Mouse (Mus musculus): Measurements from ENCODE around the gene Cyp11a1. TPM values are rescaled to one million over a fixed set of nuclear protein-coding genes. Genes with fewer than 3 reads are reported as not detected.

Cyp11a1 gene
- polyA plus RNA-seq, 1 experiment from 2014 or later = 5.4 TPM

DNA sequence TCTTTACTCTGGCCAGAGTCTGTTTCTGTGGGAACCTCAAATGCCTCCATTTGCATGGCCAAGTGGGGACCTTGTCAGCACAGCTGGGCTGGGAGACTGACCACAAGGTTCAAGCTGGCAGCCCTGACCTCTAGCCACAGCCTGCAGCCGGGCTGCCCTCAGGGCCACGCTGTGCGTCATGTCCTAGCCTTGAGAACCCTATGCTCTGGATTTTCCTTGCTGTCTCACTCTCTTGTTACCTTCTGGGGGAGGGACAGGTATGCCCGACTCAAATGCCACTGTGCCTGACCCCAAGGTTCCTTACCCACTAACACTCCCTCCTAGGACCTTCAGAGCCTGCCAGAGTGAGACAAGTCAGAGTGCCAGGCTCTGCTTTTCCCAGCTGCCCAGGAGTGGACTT is 30.8 kb downstream of the Cyp11a1 start:
- Histone ChIP-seq H3K27me3 (replicated peaks) (0 out of 2 replicates have a peak, but pooled peaks cover 12% of the 10 kb centered on the region), H3K27ac (no peak overlapping the region), H3K4me2 (no peak overlapping the region), H3K36me3 (no peaks in the 10 kb centered on the region), H3K4me3 (replicated peaks) (no peak overlapping the region), H3K9ac (no peak overlapping the region), H3K9me3 (no peaks in the 10 kb centered on the region), H3K4me1 (0 out of 2 replicates have a peak, but pooled peaks cover 4% of the 10 kb centered on the region)
- WGBS = 75% methylated on average over 4 of the region's 4 CpGs
- ATAC-seq (ENCODE audit: insufficient read depth, low FRiP score, low read depth) = no peak

DNA sequence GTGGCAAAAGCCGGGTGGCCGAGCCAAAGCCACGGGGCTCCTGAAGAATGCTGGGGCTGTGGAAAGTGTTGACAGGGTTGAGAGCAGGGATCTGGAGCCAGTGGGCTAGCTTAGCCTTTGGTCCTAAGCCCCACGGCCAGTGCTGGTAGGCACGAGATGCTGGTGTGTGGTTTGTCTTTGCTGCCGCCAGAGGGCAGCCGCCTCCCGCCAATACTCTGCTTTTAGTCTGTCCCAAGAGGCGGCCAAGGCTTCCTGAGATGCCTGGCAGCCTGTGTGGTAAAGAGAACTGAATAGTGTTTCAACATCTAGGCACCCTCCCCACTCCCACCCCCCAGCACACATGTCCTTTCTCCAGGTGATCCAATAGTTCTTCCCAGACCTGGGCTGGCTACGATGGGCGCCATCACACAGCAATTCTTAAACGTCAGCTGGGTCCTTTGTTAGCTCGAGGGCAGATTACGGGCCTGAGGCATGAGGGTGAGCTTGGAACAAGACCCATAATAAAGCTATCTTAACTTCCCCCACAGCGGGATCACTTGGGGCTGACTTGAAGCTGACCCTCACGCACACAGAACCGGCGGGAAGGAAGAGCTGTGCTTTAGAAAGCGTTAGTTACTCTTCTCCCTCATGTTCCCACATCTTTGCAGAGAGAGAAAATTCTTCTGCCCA is 32.4 kb downstream of the Cyp11a1 start:
- Histone ChIP-seq H3K4me2 (no peak overlapping the region), H3K27me3 (replicated peaks) (0 out of 2 replicates have a peak, but pooled peaks cover 12% of the 10 kb centered on the region), H3K9me3 (no peaks in the 10 kb centered on the region), H3K4me3 (replicated peaks) (no peak overlapping the region), H3K36me3 (no peaks in the 10 kb centered on the region), H3K4me1 (0 out of 2 replicates have a peak, but pooled peaks cover 8% of the 10 kb centered on the region), H3K9ac (no peak overlapping the region), H3K27ac (no peak overlapping the region)
- WGBS = 33% methylated on average over 19 of the region's 19 CpGs
- ATAC-seq (ENCODE audit: insufficient read depth, low FRiP score, low read depth) = peak; percentile 70

DNA sequence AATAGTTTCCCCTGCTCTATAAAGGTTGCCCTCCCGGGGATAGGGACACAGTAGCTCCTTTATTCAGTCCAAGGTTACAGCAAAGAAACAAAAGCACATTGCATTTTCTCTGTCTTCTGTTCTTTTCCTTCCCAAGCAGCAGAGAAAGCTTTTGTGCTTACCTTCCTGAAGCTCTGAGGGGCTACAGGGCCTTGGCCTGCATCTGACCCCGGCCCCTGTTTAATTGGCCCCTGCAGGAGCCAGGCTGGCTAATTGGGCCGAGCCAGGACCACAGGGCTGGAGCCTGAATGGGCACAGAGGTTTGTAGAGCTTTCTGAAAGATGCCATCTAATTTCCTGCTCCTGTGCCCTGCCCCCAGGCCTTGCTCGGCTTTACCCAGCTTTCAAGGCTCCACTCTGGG is 34.8 kb downstream of the Cyp11a1 start:
- H3K27me3 ChIP-seq (replicated peaks) = 0 out of 2 replicates have a peak, but pooled peaks cover 12% of the 10 kb centered on the region
- 53% methylated on average over 4 of the region's 4 CpGs for WGBS
- no peak overlapping the region for H3K4me3 ChIP-seq (replicated peaks)
- H3K9ac ChIP-seq = no peak overlapping the region
- 0 out of 2 replicates have a peak, but pooled peaks cover 8% of the 10 kb centered on the region for H3K4me1 ChIP-seq
- no peaks in the 10 kb centered on the region for H3K9me3 ChIP-seq
- no peak overlapping the region for H3K4me2 ChIP-seq
- H3K36me3 ChIP-seq = no peaks in the 10 kb centered on the region
- H3K27ac ChIP-seq = no peak overlapping the region
- no peak for ATAC-seq (ENCODE audit: insufficient read depth, low FRiP score, low read depth)

DNA sequence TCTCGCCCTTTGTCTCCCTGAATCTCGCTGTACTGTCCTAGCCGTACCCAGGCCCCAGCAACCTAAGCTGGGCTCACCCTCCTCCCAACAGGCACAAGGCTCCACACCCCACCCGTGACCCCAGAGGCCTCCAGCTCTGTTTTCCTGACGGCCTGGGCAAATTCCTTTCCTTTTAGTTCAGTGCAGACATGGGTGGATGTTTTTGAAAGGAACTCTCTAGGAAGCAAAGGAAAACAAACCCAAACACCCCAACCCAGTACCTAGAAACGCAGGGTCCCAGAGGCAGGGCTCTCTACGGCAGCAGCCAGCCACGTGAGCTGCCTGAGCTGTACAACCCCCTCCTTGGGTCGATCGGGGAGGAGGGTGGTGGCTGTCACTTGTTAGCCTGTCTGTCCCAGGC is 36.2 kb downstream of the Cyp11a1 start:
- no peaks in the 10 kb centered on the region for H3K9me3 ChIP-seq
- H3K9ac ChIP-seq = no peak overlapping the region
- H3K4me1 ChIP-seq = 0 out of 2 replicates have a peak, but pooled peaks cover 8% of the 10 kb centered on the region
- H3K36me3 ChIP-seq = no peaks in the 10 kb centered on the region
- H3K27ac ChIP-seq = no peak overlapping the region
- no peak overlapping the region for H3K4me2 ChIP-seq
- H3K27me3 ChIP-seq (replicated peaks) = 0 out of 2 replicates have a peak, but pooled peaks cover 5% of the 10 kb centered on the region
- H3K4me3 ChIP-seq (replicated peaks) = no peak overlapping the region
- whole genome bisulfite sequencing = 39% methylated on average over 10 of the region's 10 CpGs
- no peak for ATAC-seq (ENCODE audit: insufficient read depth, low FRiP score, low read depth)

DNA sequence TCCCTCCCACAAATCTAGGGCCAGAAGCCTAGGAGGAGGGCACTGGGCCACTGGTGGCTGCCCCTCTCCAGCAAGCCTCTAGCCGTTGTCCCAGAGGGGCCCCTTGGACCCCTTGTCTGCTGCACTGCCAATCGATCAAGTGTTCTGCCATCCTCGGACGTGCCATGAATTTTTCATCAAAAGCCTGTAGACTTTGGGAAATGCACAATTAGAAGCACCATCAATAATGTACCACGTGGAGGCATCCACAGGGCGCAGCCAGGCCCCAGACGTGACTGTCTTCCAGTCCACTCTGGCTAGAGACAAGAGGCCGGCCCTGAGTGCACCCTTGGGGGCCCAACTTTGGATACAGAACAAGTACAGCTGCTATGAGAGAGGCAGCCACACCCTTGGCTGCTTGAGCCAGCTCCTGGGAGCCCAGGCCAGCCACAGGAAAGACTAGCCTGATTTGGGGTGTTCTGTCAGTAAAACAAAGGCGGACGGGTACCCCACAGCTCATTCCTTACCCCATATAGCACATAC is 37.3 kb downstream of the Cyp11a1 start:
- no peaks in the 10 kb centered on the region for H3K36me3 ChIP-seq
- WGBS = 79% methylated on average over 10 of the region's 10 CpGs

DNA sequence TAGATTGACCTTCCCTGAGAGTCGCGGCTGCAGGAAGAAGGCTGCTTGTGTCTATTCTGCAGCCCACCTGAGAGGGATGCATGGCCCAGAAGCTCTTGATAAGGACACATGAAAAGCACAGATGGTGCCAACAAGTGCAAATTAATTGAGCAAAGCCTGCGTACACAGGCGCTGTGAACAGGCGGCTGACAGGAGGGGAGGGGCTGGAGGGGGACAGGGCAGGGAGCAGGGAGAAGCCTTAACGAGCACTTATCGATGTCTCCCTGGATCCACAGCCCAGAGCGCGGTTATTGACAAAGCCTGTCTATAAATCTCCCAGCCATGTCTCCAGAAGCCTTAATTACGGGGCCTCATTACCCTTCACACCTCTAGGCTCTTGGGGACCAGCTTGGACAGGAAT is 38.6 kb downstream of the Cyp11a1 start:
- Histone ChIP-seq H3K36me3 (no peaks in the 10 kb centered on the region), H3K4me2 (no peak overlapping the region), H3K27me3 (replicated peaks) (no peaks in the 10 kb centered on the region), H3K4me3 (replicated peaks) (no peak overlapping the region), H3K9me3 (no peaks in the 10 kb centered on the region), H3K27ac (no peak overlapping the region), H3K4me1 (0 out of 2 replicates have a peak, but pooled peaks cover 8% of the 10 kb centered on the region), H3K9ac (no peak overlapping the region)
- no peak for ATAC-seq (ENCODE audit: insufficient read depth, low FRiP score, low read depth)
- WGBS = 31% methylated on average over 10 of the region's 10 CpGs

More for the DNA sequence above, 37.3 kb downstream of the Cyp11a1 start:
- Histone ChIP-seq H3K4me1 (0 out of 2 replicates have a peak, but pooled peaks cover 8% of the 10 kb centered on the region), H3K4me3 (replicated peaks) (no peak overlapping the region), H3K9ac (no peak overlapping the region), H3K27ac (no peak overlapping the region), H3K27me3 (replicated peaks) (no peaks in the 10 kb centered on the region), H3K4me2 (no peak overlapping the region), H3K9me3 (no peaks in the 10 kb centered on the region)
- no peak for ATAC-seq (ENCODE audit: insufficient read depth, low FRiP score, low read depth)

DNA sequence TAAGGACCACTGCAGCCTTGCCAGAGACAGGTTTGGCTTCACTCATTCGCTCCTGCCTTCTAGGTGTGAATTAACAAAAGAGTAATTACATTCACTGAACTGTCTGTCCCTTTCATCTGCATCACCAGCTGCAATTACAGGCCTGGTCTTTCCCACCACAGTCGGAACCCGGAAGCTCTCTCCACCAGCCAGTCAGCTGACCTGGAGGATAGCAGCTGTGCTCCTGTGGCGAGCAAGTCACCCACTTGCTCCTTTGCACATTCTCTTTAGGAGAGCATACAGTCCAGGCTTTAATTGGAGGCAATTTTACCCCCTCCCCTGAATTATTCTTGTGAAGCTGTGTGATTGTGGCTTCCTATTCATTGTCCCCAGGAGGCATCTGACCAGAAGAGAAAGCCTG is 39.4 kb downstream of the Cyp11a1 start:
- 31% methylated on average over 4 of the region's 4 CpGs for WGBS
- ATAC-seq (ENCODE audit: insufficient read depth, low FRiP score, low read depth) = no peak
- Histone ChIP-seq H3K9ac (no peak overlapping the region), H3K4me2 (no peak overlapping the region), H3K4me3 (replicated peaks) (no peak overlapping the region), H3K36me3 (no peaks in the 10 kb centered on the region), H3K4me1 (0 out of 2 replicates have a peak, but pooled peaks cover 8% of the 10 kb centered on the region), H3K9me3 (no peaks in the 10 kb centered on the region), H3K27ac (no peak overlapping the region), H3K27me3 (replicated peaks) (0 out of 2 replicates have a peak, but pooled peaks cover 3% of the 10 kb centered on the region)

DNA sequence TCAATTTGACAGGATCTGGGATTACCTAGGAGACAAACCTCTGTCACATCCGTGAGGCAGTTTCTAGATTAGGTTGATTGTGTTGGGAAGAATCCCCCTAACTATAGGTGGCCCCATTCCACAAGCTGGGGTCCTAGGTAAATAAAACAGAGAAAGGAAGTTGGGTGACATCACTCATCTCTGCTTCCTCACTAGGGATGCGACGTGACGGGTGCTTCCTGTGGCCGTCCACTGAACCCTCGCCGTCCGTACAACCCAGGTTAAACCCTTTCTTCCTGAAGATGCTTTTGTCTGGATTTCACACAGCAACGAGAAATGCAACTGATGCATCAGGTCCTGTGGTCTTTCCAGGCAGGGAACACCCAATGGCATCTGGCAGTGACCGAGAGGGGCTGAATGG is 40.9 kb downstream of the Cyp11a1 start:
- Histone ChIP-seq H3K36me3 (no peaks in the 10 kb centered on the region), H3K4me2 (no peak overlapping the region), H3K27me3 (replicated peaks) (0 out of 2 replicates have a peak, but pooled peaks cover 3% of the 10 kb centered on the region), H3K9me3 (no peaks in the 10 kb centered on the region), H3K4me3 (replicated peaks) (no peak overlapping the region), H3K27ac (no peak overlapping the region), H3K9ac (no peak overlapping the region), H3K4me1 (0 out of 2 replicates have a peak, but pooled peaks cover 4% of the 10 kb centered on the region)
- 62% methylated on average over 10 of the region's 10 CpGs for WGBS
- ATAC-seq (ENCODE audit: insufficient read depth, low FRiP score, low read depth) = no peak

DNA sequence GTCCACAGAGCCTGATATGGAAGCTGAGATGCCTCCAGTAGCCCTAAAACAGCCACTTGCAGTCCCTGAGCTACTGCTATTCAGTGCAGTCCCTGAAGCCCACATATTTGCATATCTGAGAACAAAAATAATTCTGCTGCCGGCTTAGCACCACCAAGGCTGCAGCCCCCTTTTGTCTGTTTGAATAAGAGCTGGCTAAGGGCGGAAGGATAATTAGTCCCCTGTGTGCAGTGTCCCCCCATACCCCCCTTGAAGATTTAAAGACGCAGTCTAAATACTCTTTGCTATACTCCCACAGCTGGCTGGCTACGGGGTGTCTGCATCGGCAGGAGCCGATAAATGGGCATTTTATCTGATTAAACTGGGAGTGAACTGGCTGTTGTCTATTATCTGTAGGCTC is 42.4 kb downstream of the Cyp11a1 start:
- Histone ChIP-seq H3K4me2 (no peak overlapping the region), H3K4me1 (no peaks in the 10 kb centered on the region), H3K27me3 (replicated peaks) (0 out of 2 replicates have a peak, but pooled peaks cover 3% of the 10 kb centered on the region), H3K27ac (no peak overlapping the region), H3K9me3 (no peaks in the 10 kb centered on the region), H3K9ac (no peak overlapping the region), H3K36me3 (no peaks in the 10 kb centered on the region), H3K4me3 (replicated peaks) (no peak overlapping the region)
- no peak for ATAC-seq (ENCODE audit: insufficient read depth, low FRiP score, low read depth)
- 22% methylated on average over 6 of the region's 6 CpGs for WGBS

DNA sequence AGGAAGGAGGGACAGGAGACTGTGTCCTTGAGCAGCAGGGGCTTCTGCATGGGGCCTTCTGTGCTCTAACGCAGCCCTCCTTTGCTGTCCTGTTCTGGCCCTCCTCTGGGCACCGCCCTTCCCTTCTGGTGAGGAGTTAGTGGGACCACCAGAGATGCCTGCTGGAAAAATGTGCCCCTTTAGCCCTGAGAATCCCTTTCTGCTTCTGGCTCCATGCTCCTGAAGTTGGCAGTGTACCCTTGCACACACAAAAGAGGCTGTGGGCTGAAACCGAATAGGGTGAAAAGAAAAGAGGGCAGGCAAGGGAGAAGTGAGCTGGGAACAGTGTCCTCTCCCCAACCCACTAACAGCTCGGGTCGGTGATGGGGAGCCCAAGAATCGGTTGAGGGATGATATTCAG is 43.0 kb downstream of the Cyp11a1 start:
- 63% methylated on average over 6 of the region's 6 CpGs for WGBS
- Histone ChIP-seq H3K36me3 (no peaks in the 10 kb centered on the region), H3K27ac (no peak overlapping the region), H3K4me1 (no peaks in the 10 kb centered on the region), H3K4me3 (replicated peaks) (no peak overlapping the region), H3K9ac (no peak overlapping the region), H3K27me3 (replicated peaks) (0 out of 2 replicates have a peak, but pooled peaks cover 3% of the 10 kb centered on the region), H3K9me3 (no peaks in the 10 kb centered on the region), H3K4me2 (no peak overlapping the region)
- ATAC-seq (ENCODE audit: insufficient read depth, low FRiP score, low read depth) = no peak

DNA sequence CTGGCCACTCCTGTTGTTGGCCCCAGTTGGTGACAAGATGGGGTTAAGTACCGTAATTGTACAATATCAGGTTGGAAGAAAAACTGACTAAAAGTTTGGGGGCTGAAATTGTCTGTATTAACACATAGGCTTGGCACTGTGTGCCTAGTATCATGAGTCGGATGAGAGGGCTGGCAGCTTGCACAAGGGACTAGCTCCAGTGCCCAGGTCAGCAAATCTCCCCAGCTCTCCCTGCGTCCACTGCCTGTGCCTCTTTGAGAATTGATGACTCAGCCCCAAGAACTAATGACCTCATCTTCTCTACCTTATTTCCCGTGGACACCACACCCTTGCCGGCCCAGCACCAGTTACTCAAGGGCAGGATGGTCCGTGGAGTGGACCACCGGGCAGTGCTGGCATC is 43.6 kb downstream of the Cyp11a1 start:
- Histone ChIP-seq H3K27me3 (replicated peaks) (0 out of 2 replicates have a peak, but pooled peaks cover 3% of the 10 kb centered on the region), H3K4me3 (replicated peaks) (no peak overlapping the region), H3K9ac (no peak overlapping the region), H3K27ac (no peak overlapping the region), H3K4me2 (no peak overlapping the region), H3K36me3 (no peaks in the 10 kb centered on the region), H3K4me1 (no peaks in the 10 kb centered on the region), H3K9me3 (no peaks in the 10 kb centered on the region)
- no peak for ATAC-seq (ENCODE audit: insufficient read depth, low FRiP score, low read depth)
- WGBS = 63% methylated on average over 7 of the region's 7 CpGs

DNA sequence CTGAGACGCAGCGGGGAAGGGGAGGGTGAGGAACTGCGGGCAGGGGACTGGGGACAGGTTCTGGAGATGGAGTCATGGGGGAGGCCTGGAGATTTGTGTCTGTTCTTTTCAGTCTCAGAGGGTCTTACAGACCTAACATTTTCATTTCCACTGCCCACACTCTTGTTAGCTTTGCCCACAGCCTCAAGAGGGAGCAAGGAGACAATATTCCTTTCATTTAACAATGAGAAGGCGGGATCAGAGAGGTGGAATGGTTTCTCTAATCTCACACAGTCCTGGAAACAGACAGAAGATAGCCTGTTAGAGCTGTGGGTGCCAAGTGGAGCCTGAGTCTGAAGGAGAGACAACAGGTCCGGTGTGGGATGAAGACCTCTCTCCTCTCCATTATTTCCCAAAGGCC is 45.7 kb downstream of the Cyp11a1 start:
- Histone ChIP-seq H3K27ac (no peak overlapping the region), H3K9ac (no peak overlapping the region), H3K9me3 (no peaks in the 10 kb centered on the region), H3K4me3 (replicated peaks) (no peak overlapping the region), H3K4me2 (no peak overlapping the region), H3K4me1 (no peaks in the 10 kb centered on the region), H3K27me3 (replicated peaks) (0 out of 2 replicates have a peak, but pooled peaks cover 3% of the 10 kb centered on the region), H3K36me3 (no peaks in the 10 kb centered on the region)
- ATAC-seq (ENCODE audit: insufficient read depth, low FRiP score, low read depth) = no peak
- 21% methylated on average over 5 of the region's 5 CpGs for WGBS

Data from stomach, embryonic 15.5 days (tissue).